Mouse (Mus musculus) induced T-regulatory cell, adult 2 months (primary cell): Measurements from ENCODE around the gene Rbks.
"Not testable (repeated sequence)": the region's sequence is repeated elsewhere in the genome, so short reads cannot be mapped to it uniquely, and the experiment has no call there.

Experiments used
- DNase-seq: peaks from one replicate; pipeline ENCODE4 v3.0.0-alpha.2; 2012; ENCODE audit warnings: low read depth

Gene Rbks

GRCm38 (mm10) chr5:31678000-31678399, 19.4 kb downstream of the Rbks start:
- no peak for DNase-seq

GRCm38 (mm10) chr5:31673431-31673830, 24.0 kb downstream of the Rbks start:
- no peak for DNase-seq

GRCm38 (mm10) chr5:31671137-31671536, 26.3 kb downstream of the Rbks start:
- no peak for DNase-seq

- DNase-seq: no peak
Measured at GRCm38 (mm10) chr5:31669984-31670383, 27.4 kb downstream of the Rbks start.

GRCm38 (mm10) chr5:31668325-31668968, 29.0 kb downstream of the Rbks start:
- no peak for DNase-seq

- no peak for DNase-seq
Measured at GRCm38 (mm10) chr5:31666176-31666575, 31.3 kb downstream of the Rbks start.

- no peak for DNase-seq
Measured at GRCm38 (mm10) chr5:31655688-31656190, 41.7 kb downstream of the Rbks start.

- no peak for DNase-seq
Measured at GRCm38 (mm10) chr5:31650518-31651288, 46.7 kb downstream of the Rbks start.

GRCm38 (mm10) chr5:31647327-31647726, 50.1 kb downstream of the Rbks start:
- no peak for DNase-seq

- DNase-seq: no peak
Measured at GRCm38 (mm10) chr5:31646574-31646973, 50.9 kb downstream of the Rbks start.

GRCm38 (mm10) chr5:31645798-31646197, 51.6 kb downstream of the Rbks start:
- DNase-seq: no peak

GRCm38 (mm10) chr5:31644847-31645246, 52.6 kb downstream of the Rbks start:
- DNase-seq: no peak

- DNase-seq: no peak
Measured at GRCm38 (mm10) chr5:31644272-31644671, 53.2 kb downstream of the Rbks start.

- no peak for DNase-seq
Measured at GRCm38 (mm10) chr5:31642300-31642699, 55.1 kb downstream of the Rbks start.

GRCm38 (mm10) chr5:31640542-31640941, 56.9 kb downstream of the Rbks start:
- no peak for DNase-seq

- DNase-seq: no peak
Measured at GRCm38 (mm10) chr5:31636636-31637253, 60.7 kb downstream of the Rbks start.

- DNase-seq: no peak
Measured at GRCm38 (mm10) chr5:31634679-31635078, 62.7 kb downstream of the Rbks start.

- no peak for DNase-seq
Measured at GRCm38 (mm10) chr5:31634161-31634560, 63.3 kb downstream of the Rbks start.

- not testable (repeated sequence) for DNase-seq
Measured at GRCm38 (mm10) chr5:31631169-31631568, 66.3 kb downstream of the Rbks start.

- DNase-seq: no peak
Measured at GRCm38 (mm10) chr5:31630064-31630463, 67.4 kb downstream of the Rbks start.

- no peak for DNase-seq
Measured at GRCm38 (mm10) chr5:31628555-31628954, 68.9 kb downstream of the Rbks start.

- no peak for DNase-seq
Measured at GRCm38 (mm10) chr5:31627562-31628526, 69.6 kb downstream of the Rbks start.
